Mouse (Mus musculus) cerebellum, adult 11-12 months (tissue): Measurements from ENCODE around the gene Plcl1.

ENCODE experiments used
- DNase-seq: peaks from one replicate; pipeline ENCODE4 v3.0.0; 2022

Plcl1 gene

DNA sequence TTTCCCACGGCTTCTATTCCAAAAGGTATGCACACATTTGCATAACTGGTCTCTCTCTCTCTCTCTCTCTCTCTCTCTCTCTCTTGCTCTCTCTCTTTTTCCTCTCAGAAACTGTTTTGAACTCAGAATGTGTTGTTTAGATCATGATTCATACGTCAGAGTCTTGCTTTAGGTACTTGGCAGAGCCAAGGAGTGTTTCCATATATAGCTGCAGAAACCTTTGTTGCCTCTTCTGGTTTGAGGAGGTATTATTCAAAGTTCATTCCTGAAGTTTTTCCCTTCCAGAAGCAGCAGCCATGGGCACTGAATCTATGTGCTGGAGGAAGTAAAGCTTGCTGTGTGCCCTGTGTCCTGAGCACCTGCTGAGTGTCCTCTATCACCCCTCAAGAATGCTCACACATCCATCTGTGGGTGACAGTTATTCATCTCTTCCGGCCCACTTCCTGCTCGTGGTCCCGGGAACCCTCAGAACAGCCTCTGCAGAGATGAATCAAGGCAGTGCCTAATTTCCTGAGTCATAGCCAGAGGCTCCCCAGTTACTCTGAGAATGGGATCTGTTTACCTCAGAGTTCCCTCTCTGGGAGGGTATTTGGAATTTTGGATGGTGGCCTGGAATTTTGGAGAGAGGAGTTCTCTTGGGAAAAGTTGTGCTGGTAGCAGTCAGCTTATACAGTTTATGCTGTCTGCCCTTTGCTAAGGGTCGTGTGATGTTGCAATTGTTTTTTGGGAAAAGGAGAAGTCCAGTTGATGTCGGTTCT is 123.0 kb downstream of the Plcl1 start:
- DNase-seq, result no peak

DNA sequence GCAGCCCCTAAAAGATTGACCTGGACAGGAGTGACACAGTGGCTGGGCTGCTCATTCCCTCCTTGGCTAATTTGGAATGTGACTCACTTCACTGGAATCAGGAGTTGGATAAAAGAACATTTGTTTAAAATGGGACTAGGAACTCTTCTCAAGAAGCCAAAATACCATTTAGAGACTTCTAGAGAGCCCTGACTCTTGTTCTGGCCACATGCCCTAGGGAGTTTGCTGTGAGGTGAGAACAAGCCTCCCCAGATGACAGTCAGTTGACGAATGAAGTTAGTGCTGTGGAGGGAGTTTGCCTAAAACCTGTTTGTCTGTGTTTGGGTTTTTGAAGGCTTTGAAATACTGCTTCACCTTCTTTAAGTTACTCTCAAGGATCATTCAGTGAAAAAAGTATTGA is 128.1 kb downstream of the Plcl1 start:
- DNase-seq, result no peak

DNA sequence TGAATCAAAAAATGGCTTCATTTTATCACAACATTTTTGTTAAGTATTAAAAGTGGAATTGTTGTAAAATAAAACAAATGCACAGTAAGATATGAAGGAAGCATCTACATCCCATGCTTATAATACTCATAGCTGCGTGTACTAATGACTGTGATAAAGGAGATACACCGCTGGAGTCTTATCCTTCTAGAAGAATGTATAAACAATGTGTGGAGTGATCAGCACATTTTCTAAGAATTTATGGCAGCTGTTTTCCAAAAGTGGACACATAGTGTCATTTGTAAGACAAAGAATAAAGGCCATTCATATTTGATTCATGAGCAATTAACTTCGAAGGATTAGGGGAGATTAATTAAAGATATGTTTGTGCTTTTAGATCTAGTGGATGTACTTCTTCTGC is 148.7 kb downstream of the Plcl1 start:
- no peak for DNase-seq

DNA sequence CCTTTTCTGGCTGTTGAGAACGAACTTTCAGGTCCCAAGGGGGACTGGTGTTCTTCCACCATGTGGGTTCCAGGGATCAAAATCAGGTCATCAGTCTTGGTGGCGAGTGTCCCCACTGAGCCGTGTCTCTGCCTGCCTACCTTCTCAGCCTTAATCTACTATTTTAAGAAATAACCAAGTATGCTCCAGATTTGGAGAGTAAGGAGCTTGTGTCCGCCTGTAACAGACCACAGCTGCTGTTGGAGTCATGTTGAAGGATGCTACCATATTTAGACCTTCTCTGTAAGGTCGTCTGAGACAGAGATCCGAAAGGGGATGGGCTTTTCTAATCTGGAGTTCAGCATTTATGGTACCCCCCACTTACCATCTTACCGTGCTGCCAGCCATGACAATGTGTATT is 152.2 kb downstream of the Plcl1 start:
- DNase-seq, result no peak

DNA sequence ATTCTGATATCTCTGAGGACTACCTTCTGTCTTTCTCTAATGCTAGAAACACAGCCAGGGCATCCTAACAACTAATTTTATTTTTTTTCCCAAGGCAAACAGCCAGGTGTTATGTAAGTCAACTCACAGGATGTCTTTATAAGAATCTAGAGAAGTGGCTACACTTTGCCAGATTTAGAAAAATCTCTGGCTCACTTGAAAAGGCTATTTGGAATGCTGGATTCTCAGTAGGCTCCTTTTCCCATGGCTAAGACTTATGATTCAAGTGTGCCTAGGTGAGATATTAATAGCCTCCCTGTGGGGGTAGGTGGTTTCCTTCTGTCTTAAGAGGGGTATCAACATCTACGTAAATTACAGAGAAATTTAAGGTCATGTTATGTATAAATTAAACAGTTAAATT is 152.7 kb downstream of the Plcl1 start:
- DNase-seq, result no peak

DNA sequence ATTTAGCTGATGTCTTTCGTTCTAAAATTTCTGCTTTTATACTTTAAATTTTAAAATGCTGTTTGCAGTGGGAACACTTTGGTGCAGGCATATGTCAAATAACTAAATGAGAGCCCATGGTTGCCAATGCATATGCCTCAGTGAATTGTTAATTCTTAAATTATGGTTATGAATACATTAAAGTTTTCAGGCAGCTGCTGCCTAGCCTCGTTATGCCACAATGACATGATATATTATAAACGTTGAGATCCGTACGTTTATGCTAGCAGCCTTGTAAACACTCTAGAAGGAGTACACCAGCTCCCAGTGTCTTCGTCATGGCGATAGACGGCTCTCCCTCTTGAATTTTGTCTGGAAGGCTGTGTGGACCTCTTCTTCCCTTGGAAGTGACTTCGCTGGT is 154.3 kb downstream of the Plcl1 start:
- DNase-seq, result no peak

DNA sequence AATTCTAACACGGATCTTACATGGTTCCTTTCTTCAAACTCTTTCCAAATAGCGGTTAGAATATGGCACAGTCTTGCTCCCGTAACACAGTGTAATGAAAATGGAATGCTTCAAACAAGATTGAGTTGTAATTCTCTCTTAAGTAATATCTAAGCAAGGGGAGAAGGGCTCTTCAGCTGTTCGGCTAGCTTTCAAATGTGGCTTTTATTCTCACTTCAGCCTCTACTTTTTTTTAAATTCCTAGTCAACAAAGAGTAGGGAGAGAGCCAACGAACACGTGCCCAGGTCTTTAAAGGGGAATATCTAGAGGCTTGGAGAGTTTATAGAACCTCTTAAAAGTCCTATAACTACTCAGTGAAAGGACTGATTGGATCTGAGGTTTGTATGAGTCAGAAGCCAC is 160.2 kb downstream of the Plcl1 start:
- no peak for DNase-seq

DNA sequence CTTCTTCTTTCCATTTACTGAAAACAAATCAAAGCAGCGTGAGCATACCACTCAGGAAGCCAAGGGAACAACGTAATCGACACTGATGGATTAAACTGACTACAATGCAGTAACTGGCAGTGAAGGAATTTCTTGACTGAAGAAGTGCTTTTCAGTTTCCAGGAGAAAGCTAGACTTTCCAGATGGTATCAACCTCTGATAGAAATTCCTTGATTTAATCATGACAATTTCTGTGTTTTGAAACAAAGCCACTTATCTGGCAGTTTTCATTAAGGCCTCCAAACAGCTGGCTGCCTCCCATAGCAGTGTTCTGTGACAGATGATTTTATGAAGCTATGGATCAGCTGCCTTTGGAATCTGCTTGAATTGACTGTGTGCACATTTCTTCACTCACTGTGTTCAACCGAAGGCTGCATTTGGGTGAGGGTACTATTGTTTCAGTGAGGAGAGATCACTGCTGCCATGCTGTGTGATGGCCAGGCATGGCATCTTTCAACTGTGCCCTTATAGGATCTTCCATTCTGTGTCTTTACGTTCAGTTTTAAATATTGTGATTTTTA is 162.2 kb downstream of the Plcl1 start:
- DNase-seq, result no peak

DNA sequence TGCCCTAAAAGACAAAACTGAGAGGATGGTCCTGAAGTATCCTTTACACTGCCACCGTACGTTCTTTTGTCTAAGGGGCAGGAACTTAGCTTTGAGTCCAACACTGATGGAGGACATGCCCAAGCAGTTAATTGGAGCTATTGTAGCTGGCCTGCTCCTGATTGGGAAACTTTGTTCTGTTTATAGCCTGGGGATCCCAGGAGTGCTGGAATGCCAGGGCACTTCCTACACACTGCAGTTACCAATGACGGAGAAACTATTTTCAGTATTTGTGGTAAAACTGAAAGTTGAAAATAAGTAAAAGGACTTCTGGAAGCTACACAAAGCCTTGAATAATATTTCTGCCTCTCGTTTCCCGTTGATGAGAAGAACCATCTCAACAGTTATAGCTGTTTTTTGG is 164.5 kb downstream of the Plcl1 start:
- DNase-seq, result no peak

DNA sequence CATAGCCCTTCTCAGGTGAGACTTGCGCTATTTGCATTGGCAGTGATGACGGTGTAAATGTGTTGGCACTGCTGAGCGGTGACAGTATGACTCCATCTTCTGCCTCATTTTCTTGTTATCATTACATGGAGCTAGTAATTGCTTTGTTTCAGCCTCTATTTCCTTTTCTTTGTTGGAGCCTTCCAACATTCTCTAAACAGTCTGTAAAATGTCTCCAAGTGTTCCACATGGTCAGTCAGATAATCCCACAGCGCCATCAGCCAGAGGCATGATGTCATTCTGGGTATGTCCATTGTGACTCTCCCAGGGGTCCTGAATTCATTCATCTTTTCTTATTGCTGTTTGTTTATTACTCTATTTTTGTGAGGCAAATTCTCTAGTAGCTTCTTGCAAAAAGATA is 165.7 kb downstream of the Plcl1 start:
- no peak for DNase-seq

DNA sequence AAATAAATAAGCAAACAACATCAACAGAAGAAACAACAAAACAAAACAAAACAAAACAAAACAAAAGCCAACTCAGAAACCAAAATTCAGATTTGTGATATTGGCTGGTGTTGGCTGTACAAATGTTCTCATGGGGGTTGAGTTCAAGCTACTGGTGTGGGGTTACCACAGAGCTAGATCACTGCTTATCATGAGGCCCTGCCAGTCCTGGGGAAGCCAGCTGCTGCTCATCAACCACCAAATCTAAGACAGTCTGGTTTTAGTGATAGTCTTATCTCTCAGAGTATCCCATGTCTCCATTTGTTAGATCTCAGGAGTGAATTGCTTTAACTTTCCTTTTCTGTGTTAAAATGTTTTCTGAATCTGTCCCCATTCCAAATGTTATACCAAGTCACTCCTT is 166.5 kb downstream of the Plcl1 start:
- no peak for DNase-seq

DNA sequence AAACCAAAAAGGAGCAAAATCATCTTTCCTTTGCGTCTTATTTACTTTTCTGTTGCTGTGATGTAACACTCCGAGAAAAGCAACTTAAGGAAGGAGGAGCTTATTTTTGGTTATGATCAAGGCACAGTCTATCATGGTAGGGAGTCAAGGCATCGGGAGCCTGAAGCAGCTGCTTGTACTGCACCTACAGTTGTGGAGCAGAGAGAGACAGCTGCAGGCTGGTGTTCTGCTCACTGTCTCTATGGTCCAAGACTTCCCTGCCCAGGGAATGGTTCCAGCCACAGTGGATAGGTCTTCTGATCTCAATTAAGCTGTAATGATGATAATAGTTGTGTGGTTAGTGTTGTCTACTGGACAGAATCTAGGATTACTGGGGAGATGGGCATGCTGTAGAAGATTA is 166.9 kb downstream of the Plcl1 start:
- DNase-seq, result no peak

DNA sequence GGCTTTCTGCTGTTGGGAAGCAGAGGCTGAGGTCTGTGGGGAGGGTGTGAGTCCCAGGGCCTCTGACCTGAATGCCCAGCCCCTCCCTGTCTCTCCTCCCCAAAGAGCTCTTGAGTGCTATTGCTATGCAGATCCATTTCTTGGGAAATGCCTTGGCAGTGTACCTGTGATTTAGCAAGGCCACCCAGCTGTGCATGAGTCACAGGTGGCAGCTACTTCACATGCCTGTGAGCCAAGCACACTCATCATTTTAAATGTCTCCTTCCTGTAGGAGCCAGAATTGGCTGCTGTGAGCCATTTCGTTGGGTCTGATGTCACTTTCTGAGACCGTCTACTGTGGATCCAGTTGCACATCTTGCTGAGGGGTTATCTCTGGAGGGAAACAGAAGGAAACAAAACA is 170.2 kb downstream of the Plcl1 start:
- no peak for DNase-seq

DNA sequence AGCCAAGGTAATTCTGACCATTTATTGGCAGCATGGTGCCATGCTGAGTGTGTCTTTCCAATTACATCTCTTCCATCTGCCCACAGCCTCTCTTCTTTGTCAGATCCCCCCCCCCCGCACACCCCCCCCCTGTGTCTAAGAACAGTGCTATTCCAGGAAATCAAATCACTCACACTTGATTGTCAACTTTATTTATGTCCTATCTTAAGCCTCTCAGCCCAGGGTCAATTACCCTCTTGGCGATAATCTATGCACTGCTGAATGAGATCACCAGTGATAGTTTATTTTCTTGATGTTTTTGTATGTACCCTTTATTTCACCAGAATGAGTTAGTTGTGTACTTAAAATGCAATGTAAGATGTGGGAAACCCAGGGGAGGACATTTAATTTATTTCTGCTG is 176.0 kb downstream of the Plcl1 start:
- no peak for DNase-seq

DNA sequence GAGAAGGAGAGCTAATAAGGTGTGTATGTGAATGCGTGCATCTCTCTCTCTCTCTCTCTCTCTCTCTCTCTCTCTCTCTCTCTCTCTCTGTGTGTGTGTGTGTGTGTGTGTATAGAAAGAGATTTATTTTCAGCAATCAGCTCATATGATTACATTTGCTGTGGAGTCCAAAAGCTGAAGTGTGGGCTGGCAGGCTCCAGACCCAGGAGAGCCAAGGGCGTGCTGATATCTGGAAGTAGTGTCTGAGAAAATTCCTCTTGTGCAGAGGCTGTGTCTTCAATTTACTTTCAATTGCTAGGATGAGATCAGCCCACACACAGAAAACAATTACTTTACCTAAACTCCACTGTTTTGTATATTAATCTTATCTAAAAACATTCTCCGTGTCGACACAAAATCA is 179.7 kb downstream of the Plcl1 start:
- DNase-seq, result no peak

DNA sequence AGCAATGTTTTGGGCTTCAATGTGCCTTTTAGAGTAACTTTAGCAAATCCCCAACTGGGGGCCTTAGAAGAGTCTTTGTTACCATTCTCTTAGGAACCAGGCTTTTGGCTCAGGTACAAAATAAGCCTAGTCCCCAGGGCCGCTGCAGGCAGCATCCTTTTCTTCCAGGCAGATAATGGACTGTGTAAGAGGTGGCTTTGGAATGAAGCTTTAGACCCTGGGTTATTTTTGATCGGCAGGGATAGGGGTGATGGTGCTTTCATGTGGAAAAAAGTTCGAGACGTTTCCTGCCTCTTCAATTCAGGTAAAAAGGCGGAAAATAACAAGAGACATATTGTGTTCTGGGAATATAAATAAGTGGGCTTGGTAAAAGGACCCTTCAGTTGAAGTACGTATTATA is 182.4 kb downstream of the Plcl1 start:
- no peak for DNase-seq

DNA sequence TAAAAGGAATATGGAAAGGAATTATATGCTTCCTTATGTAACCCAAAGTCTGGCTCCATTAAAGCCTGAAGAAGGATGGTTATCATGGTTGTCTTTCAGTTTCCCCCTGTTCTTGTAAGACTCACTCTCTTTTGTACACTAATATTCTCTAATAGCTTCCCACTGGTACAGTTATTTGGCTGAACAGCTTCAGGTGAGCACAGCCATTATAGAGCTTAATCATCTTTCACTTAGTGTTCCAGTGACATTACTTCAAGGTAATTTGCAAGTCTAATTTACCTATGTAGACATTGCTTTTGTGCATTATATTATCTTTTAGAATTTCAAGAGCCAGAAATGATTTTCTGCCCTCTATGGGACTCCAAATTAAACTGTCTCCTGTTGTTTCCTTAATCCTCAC is 184.3 kb downstream of the Plcl1 start:
- no peak for DNase-seq

DNA sequence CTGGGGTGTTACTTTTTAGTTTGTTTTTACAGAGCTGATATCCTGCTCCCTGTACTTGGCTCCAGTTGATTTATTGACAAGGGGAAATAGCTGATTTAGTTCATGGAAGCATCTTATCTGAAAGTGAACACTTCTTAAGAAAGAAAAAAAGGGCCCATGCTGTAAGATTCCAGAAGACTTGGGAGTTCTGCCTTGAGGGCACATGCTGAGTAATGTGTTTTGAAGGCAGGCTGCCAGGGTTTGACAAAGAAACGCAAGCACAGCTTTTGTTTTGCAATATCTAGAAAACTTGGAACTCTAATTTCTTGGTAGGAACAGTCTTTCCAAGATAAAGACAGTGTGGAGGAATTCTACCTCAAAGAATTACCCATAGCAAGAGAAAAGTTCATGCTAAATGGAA is 194.8 kb downstream of the Plcl1 start:
- DNase-seq, result no peak

DNA sequence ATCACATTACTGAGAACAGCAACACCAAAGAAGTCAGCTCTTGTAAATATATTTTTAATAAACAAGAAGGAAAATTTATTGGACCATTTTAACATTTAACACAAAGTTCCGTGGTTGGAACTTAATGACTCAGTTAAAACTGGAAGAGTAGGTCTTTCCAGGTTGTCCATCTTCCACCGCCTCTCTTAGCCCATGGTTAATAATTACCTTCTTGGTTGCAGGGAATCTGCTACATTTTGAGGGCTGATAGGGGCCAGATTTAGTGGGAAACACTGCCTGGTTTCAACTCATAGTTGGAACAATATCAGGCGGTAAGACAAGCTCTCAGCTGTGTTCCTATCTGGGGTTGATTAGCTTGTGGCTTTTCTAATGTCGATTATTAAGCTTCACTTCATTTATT is 198.9 kb downstream of the Plcl1 start:
- DNase-seq, result no peak

DNA sequence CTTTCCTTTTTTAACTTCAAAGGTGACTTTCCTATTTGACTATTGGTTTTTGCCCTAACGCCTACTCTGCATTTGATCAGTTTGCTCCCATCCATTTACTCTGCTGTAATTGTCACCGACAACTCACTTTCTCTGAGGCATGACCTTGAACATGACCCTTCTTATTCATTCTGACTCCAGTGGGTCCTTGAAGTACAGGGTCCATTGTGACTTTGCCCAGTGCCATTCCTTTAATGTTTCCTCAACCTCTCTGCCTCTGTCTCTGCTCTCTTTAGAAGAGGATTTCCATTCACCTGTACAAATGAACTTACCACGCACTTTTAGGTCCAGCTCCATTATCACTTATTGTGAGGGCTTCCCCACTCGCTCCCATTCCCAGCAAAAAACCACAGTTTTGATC is 199.7 kb downstream of the Plcl1 start:
- DNase-seq, result no peak

DNA sequence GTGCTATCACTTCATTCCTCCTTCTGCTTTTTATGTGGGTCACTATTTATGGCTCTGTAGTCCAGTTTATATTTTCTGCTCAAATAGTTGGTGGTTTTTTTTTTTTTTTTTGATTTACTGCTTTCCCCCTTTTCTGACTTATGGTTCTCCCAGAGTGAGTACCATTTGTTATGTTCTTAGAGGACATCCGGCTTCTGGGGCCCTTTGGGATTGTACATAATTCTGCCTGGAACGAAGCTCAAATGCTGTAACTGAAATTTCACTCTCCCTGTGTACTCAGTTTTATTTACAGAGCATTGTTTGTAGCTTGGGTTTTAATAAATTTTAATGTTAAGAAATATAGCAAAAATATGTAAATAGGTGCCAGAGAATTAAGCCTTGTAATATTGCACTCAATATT is 200.2 kb downstream of the Plcl1 start:
- DNase-seq, result no peak

DNA sequence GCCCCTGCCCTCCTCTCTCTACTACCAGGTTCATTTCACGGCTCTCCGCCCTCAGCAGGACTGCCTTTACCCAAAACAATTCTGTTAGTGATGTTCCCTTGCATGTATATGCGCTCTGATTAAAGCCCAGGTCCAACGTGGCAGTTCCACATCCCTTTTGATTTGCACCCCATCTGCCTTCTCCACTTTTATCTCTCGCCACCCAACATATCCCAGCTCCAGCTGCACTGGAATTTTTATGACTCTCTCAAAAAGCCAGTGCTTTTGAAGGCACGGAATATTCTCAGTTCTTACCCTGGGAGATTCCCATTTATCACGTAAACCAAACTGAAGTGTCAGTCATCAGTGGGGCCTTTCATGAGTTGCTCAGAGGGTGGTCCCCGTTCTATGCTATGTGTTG is 200.7 kb downstream of the Plcl1 start:
- no peak for DNase-seq

DNA sequence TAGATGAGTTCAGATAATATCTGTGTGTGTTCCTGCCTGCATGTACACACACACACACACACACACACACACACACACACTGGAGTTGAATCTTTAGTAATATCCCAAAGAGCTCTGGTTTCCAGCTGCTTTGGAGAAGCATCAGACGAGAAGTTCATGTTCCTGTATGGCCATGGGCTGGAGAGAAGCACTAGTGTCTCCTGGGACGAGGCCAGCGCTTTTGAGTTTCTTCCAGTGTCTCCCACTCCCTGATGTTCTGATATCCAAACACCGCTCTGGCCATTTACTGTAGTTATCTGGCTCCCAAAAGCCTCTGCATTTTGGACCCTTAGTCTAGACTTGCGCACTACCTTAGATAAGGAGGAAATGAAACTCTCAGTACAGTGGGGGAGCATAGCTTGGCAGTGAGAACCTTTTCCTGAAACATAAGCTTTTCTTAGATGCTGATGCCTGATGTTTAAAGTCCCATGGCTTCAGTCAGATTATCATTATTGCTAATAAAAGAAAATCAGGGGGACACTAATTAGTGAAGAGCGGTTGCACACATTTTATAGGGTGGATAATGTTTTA is 207.1 kb downstream of the Plcl1 start:
- no peak for DNase-seq

DNA sequence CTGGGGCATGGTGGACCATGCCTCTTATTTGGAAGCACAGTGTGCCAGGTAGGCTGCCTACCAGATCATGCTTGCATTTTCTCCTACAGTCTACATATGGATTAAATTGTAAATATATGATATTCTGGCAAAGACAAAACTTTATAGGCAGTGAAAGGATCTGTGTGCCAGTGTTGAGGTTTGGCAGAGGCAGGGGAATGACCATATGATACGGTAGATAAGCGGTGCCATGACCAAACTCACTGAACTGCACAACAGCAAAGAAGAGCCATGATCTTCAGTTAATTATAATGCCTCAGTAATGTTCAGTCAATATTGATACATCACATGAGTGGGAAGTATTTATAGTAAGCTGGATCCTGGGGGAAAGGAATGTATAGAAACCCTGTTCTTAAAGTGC is 212.1 kb downstream of the Plcl1 start:
- no peak for DNase-seq
